Mouse (Mus musculus) colon, adult 2 months (tissue): ENCODE measurements around the gene Gstcd. TPM values are rescaled to one million over a fixed set of nuclear protein-coding genes. Genes with fewer than 3 reads are reported as not detected.

Experiments used
- polyA plus RNA-seq: library from polyadenylated mRNA; depleted of rRNA; stranded (reverse); fragments of >200 nt; gene quantifications from 2 replicates; pipeline ENCODE4 v1.2.3, GENCODE M21; 2012; rRNA removed

Gene Gstcd
- polyA plus RNA-seq, result 2.2 and 2.3 TPM in 2 replicates

DNA sequence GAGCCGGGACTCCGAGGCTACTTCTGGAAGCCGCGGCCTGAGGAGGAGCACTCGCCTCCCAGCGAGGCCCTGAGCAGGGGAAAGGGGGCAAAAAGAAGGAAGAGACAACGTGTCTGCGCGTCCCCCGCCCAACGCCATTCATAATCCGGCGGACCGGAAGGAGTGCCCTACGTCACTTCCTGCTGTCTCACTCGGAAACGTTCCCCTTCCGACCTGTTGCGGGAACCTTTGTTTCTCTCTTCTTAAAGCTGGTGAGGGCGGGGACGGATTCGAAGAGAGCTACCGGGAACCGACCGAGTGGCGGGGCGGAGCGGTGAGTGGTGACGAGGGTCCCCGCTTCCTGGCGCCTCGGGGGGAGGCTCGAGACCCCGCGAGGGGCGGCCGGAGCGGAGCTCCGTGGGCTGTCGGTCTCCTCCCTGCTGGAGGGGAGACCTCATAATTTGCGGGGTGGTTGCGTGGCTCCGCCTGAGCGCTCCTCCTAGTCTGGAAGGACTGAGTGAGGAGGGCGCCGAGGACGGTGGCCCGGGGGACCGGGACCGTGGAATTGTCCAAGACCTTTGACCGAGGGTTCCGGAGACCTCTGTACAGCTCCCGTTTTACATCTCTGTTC is at the start of gene Gstcd, which contains the start of gene Ints12:
TSS of gene Gstcd (minus strand) at position 370 of the 610 bp plus-strand sequence.
TSS of gene Ints12 (plus strand) at position 177 of the 610 bp plus-strand sequence.

DNA sequence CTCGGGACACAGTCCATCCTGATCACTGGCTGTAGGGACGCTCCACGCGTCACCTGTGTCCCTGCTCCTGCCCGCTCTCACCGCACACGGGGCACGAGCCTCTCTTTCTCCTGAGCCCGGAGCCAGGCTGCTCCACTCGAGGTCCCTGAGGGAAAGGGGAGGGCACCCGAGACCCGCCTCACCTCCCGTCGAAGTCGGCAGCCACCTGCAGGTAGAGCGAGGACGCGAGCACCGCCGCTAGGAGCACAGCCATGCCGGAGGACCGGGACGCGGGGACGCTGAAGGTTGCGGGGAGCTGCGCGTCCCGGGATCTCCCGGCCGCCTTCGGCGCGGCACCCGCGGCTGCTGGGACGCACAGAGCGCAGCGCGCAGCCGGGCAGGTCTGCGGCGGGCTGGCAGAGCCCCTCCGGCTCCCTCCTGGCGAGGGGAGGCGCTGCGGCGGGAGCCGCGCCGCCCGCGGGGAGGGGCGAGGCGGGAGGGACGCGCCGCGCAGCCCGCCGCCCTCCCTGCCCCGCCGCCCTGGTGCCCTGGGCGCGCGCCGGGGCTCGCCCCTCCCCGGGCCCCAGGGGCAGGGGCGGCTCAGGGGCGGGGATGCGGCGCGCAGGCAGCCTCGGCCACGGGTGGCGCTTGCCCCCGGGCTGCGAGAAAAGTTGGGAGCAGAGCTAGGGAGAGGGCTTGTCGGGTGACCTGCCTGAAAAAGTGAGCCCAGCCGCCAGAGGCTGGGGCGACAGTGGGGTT is 141.9 kb downstream of the Gstcd start, which contains the start of gene Npnt:
TSS of gene Npnt (minus strand) at position 501 of the 738 bp plus-strand sequence.

Other genes with a start within 250 kb of the Gstcd start
- 2.5 and 3.5 TPM in 2 replicates for gene Npnt, start 141.7 kb downstream of the Gstcd start, polyA plus RNA-seq
- 4.2 and 4.4 TPM in 2 replicates for gene Ints12, start 193 bp downstream of the Gstcd start, polyA plus RNA-seq
- gene Arhgef38, start 142.9 kb upstream of the Gstcd start, polyA plus RNA-seq, result 2.4 and 4.2 TPM in 2 replicates
- 97.3 and 112 TPM in 2 replicates for gene Ppa2, start 218.1 kb upstream of the Gstcd start, polyA plus RNA-seq